Mouse (Mus musculus): ENCODE results near the gene Ly86. TPM values are rescaled to one million over a fixed set of nuclear protein-coding genes. Genes with fewer than 3 reads are reported as not detected.

The Ly86 gene
- polyA plus RNA-seq, 1 experiment from 2014 or later: 6.8 TPM

DNA sequence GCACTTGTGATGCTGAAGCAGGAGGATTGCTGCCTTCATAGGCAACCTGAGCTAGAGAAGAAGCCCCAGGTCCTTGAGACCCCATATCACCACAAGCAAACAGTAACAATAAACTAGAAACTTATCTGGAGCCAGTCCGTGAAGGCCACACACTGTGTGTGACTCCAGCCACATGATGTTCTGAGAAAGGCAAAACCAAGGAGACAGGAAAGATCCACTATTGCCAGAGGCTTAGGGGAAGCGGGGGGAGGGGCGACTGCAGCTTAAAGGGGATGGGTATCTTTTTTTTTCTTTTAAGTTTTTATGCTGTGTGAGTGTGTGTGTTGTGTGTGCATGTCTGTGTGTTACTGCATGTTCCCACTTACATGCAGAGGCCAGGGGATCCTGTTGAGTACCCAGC lies 110.6 kb downstream of the Ly86 start:
- ATAC-seq (replicated peaks; ENCODE audit: low FRiP score, low read depth) (no peak), DNase-seq (ENCODE audit: low spot score) (no peak)
- 71% methylated on average over 3 of the region's 3 CpGs for WGBS
- TF ChIP-seq CTCF (IDR thresholded peaks at IDR 0.05; ENCODE audit: low read depth): no peak
- no peak overlapping the region for H3K9ac ChIP-seq (ENCODE audit: low read depth, low read length)
- no peaks in the 10 kb centered on the region for H3K27me3 ChIP-seq (ENCODE audit: insufficient read depth, low read length)
- H3K9me3 ChIP-seq (replicated peaks; ENCODE audit: low read length): no peaks in the 10 kb centered on the region
- peaks cover 39% of the 10 kb centered on the region for H3K4me1 ChIP-seq (replicated peaks; ENCODE audit: insufficient read depth, low read length)
- no peaks in the 10 kb centered on the region for H3K36me3 ChIP-seq (ENCODE audit: insufficient read depth, low read length)
- no peak overlapping the region for H3K4me3 ChIP-seq (replicated peaks; ENCODE audit: low read depth, low read length)
- H3K4me2 ChIP-seq (ENCODE audit: low read length): no peak overlapping the region
- no peak overlapping the region for H3K27ac ChIP-seq

GRCm38 (mm10) chr13:37457007-37457827 lies 112.2 kb downstream of the Ly86 start:
- H3K9ac ChIP-seq (ENCODE audit: low read depth, low read length): no peak overlapping the region
- ATAC-seq (replicated peaks; ENCODE audit: low FRiP score, low read depth) (peak; percentile 69), DNase-seq (ENCODE audit: low spot score) (peak; percentile 87)
- H3K4me2 ChIP-seq (ENCODE audit: low read length): no peak overlapping the region
- H3K36me3 ChIP-seq (ENCODE audit: insufficient read depth, low read length): no peaks in the 10 kb centered on the region
- H3K9me3 ChIP-seq (replicated peaks; ENCODE audit: low read length): no peaks in the 10 kb centered on the region
- H3K4me3 ChIP-seq (replicated peaks; ENCODE audit: low read depth, low read length): no peak overlapping the region
- TF ChIP-seq CTCF (IDR thresholded peaks at IDR 0.05; ENCODE audit: low read depth): peak; percentile 53
- H3K4me1 ChIP-seq (replicated peaks; ENCODE audit: insufficient read depth, low read length): peaks cover 44% of the 10 kb centered on the region
- H3K27me3 ChIP-seq (ENCODE audit: insufficient read depth, low read length): no peaks in the 10 kb centered on the region
- H3K27ac ChIP-seq: peak overlapping the region; percentile 69
- 22% methylated on average over 11 of the region's 11 CpGs for WGBS

- no peak for ATAC-seq (replicated peaks; ENCODE audit: low FRiP score, low read depth)
- no peak for TF ChIP-seq CTCF (IDR thresholded peaks at IDR 0.05; ENCODE audit: low read depth)
- Histone ChIP-seq H3K4me2 (ENCODE audit: low read length) (no peak overlapping the region), H3K36me3 (ENCODE audit: insufficient read depth, low read length) (no peaks in the 10 kb centered on the region), H3K4me1 (replicated peaks; ENCODE audit: insufficient read depth, low read length) (peaks cover 34% of the 10 kb centered on the region), H3K9ac (ENCODE audit: low read depth, low read length) (no peak overlapping the region), H3K27ac (no peak overlapping the region), H3K27me3 (ENCODE audit: insufficient read depth, low read length) (no peaks in the 10 kb centered on the region), H3K4me3 (replicated peaks; ENCODE audit: low read depth, low read length) (no peak overlapping the region), H3K9me3 (replicated peaks; ENCODE audit: low read length) (no peaks in the 10 kb centered on the region)
- WGBS: 87% methylated on average over 5 of the region's 5 CpGs
- no peak for DNase-seq (ENCODE audit: low spot score)
Observed at GRCm38 (mm10) chr13:37458557-37458956, 113.5 kb downstream of the Ly86 start.

GRCm38 (mm10) chr13:37459022-37459421 lies 114.0 kb downstream of the Ly86 start:
- WGBS: 83% methylated on average over 10 of the region's 10 CpGs
- H3K9ac ChIP-seq (ENCODE audit: low read depth, low read length): no peak overlapping the region
- H3K27ac ChIP-seq: peak overlapping the region; percentile 70; the same call in 1 of the 2 replicates
- TF ChIP-seq CTCF (IDR thresholded peaks at IDR 0.05; ENCODE audit: low read depth): no peak
- no peak overlapping the region for H3K4me3 ChIP-seq (replicated peaks; ENCODE audit: low read depth, low read length)
- H3K9me3 ChIP-seq (replicated peaks; ENCODE audit: low read length): no peaks in the 10 kb centered on the region
- DNase-seq (ENCODE audit: low spot score) (no peak), ATAC-seq (replicated peaks; ENCODE audit: low FRiP score, low read depth) (no peak)
- no peaks in the 10 kb centered on the region for H3K27me3 ChIP-seq (ENCODE audit: insufficient read depth, low read length)
- no peaks in the 10 kb centered on the region for H3K36me3 ChIP-seq (ENCODE audit: insufficient read depth, low read length)
- H3K4me1 ChIP-seq (replicated peaks; ENCODE audit: insufficient read depth, low read length): peaks cover 31% of the 10 kb centered on the region
- H3K4me2 ChIP-seq (ENCODE audit: low read length): no peak overlapping the region

- Histone ChIP-seq H3K4me1 (replicated peaks; ENCODE audit: insufficient read depth, low read length) (peaks cover 31% of the 10 kb centered on the region), H3K27ac (peak overlapping the region; percentile 70), H3K27me3 (ENCODE audit: insufficient read depth, low read length) (no peaks in the 10 kb centered on the region), H3K36me3 (ENCODE audit: insufficient read depth, low read length) (no peaks in the 10 kb centered on the region), H3K4me2 (ENCODE audit: low read length) (0 out of 2 replicates have a peak overlapping the region, but pooled peaks have one; percentile 4), H3K4me3 (replicated peaks; ENCODE audit: low read depth, low read length) (no peak overlapping the region), H3K9me3 (replicated peaks; ENCODE audit: low read length) (no peaks in the 10 kb centered on the region), H3K9ac (ENCODE audit: low read depth, low read length) (no peak overlapping the region)
- ATAC-seq (replicated peaks; ENCODE audit: low FRiP score, low read depth): peak; percentile 79
- peak; percentile 84 for DNase-seq (ENCODE audit: low spot score)
- 32% methylated on average over 28 of the region's 28 CpGs for WGBS
- no peak for TF ChIP-seq CTCF (IDR thresholded peaks at IDR 0.05; ENCODE audit: low read depth)
Observed at GRCm38 (mm10) chr13:37459957-37460930, 115.2 kb downstream of the Ly86 start.

GRCm38 (mm10) chr13:37462049-37462702 lies 117.2 kb downstream of the Ly86 start:
- H3K4me3 ChIP-seq (replicated peaks; ENCODE audit: low read depth, low read length): no peak overlapping the region
- no peak overlapping the region for H3K9ac ChIP-seq (ENCODE audit: low read depth, low read length)
- no peaks in the 10 kb centered on the region for H3K9me3 ChIP-seq (replicated peaks; ENCODE audit: low read length)
- no peak overlapping the region for H3K4me2 ChIP-seq (ENCODE audit: low read length)
- TF ChIP-seq CTCF (IDR thresholded peaks at IDR 0.05; ENCODE audit: low read depth): no peak
- H3K4me1 ChIP-seq (replicated peaks; ENCODE audit: insufficient read depth, low read length): peaks cover 17% of the 10 kb centered on the region
- ATAC-seq (replicated peaks; ENCODE audit: low FRiP score, low read depth) (no peak), DNase-seq (ENCODE audit: low spot score) (no peak)
- H3K36me3 ChIP-seq (ENCODE audit: insufficient read depth, low read length): no peaks in the 10 kb centered on the region
- WGBS: 89% methylated on average over 12 of the region's 12 CpGs
- no peaks in the 10 kb centered on the region for H3K27me3 ChIP-seq (ENCODE audit: insufficient read depth, low read length)
- H3K27ac ChIP-seq: no peak overlapping the region
